Mouse (Mus musculus): ENCODE measurements at regions not wholly inside any gene's neighbourhood (a gene's known extent, or its start where the extent isn't known, plus 50 kb on each side); places are given as distances from the start of the nearest gene placed in this dataset.

GRCm38 (mm10) chr2:75528706-75529105 lies 130.4 kb upstream of the Hnrnpa3 start:
- Histone ChIP-seq H3K4me2 (replicated peaks; ENCODE audit: low read depth, low read length) (no peak overlapping the region), H3K36me3 (ENCODE audit: control insufficient read depth, insufficient read depth, low read length) (no peaks in the 10 kb centered on the region), H3K27me3 (ENCODE audit: control insufficient read depth, insufficient read depth, low read length) (no peaks in the 10 kb centered on the region), H3K9ac (ENCODE audit: low read depth, low read length) (no peak overlapping the region), H3K4me1 (replicated peaks; ENCODE audit: control insufficient read depth, insufficient read depth, low read length) (no peaks in the 10 kb centered on the region), H3K4me3 (ENCODE audit: low read depth, low read length) (no peak overlapping the region), H3K27ac (ENCODE audit: low read depth, low read length) (no peak overlapping the region), H3K9me3 (ENCODE audit: control insufficient read depth, low read length) (no peaks in the 10 kb centered on the region)
- 85% methylated on average over 2 of the region's 2 CpGs for WGBS
- DNase-seq (ENCODE audit: low spot score) (no peak), ATAC-seq (ENCODE audit: low FRiP score) (no peak)

GRCm38 (mm10) chr2:75538114-75538513 lies 120.9 kb upstream of the Hnrnpa3 start:
- Histone ChIP-seq H3K36me3 (ENCODE audit: control insufficient read depth, insufficient read depth, low read length) (no peaks in the 10 kb centered on the region), H3K4me2 (replicated peaks; ENCODE audit: low read depth, low read length) (no peak overlapping the region), H3K9ac (ENCODE audit: low read depth, low read length) (no peak overlapping the region), H3K4me3 (ENCODE audit: low read depth, low read length) (no peak overlapping the region), H3K4me1 (replicated peaks; ENCODE audit: control insufficient read depth, insufficient read depth, low read length) (no peaks in the 10 kb centered on the region), H3K27me3 (ENCODE audit: control insufficient read depth, insufficient read depth, low read length) (no peaks in the 10 kb centered on the region), H3K27ac (ENCODE audit: low read depth, low read length) (no peak overlapping the region), H3K9me3 (ENCODE audit: control insufficient read depth, low read length) (no peaks in the 10 kb centered on the region)
- ATAC-seq (ENCODE audit: low FRiP score) (no peak), DNase-seq (ENCODE audit: low spot score) (no peak)
- 31% methylated on average over 4 of the region's 4 CpGs for WGBS

- DNase-seq (ENCODE audit: low spot score) (no peak), ATAC-seq (ENCODE audit: low FRiP score) (no peak)
- no peaks in the 10 kb centered on the region for H3K27me3 ChIP-seq (ENCODE audit: control insufficient read depth, insufficient read depth, low read length)
- WGBS, result 95% methylated on average over 6 of the region's 6 CpGs
- no peak overlapping the region for H3K9ac ChIP-seq (ENCODE audit: low read depth, low read length)
- no peaks in the 10 kb centered on the region for H3K36me3 ChIP-seq (ENCODE audit: control insufficient read depth, insufficient read depth, low read length)
- no peak overlapping the region for H3K4me3 ChIP-seq (ENCODE audit: low read depth, low read length)
- no peaks in the 10 kb centered on the region for H3K4me1 ChIP-seq (replicated peaks; ENCODE audit: control insufficient read depth, insufficient read depth, low read length)
- no peak overlapping the region for H3K27ac ChIP-seq (ENCODE audit: low read depth, low read length)
- H3K9me3 ChIP-seq (ENCODE audit: control insufficient read depth, low read length), result no peaks in the 10 kb centered on the region
- no peak overlapping the region for H3K4me2 ChIP-seq (replicated peaks; ENCODE audit: low read depth, low read length)
Observed at GRCm38 (mm10) chr2:75539726-75540125, 119.3 kb upstream of the Hnrnpa3 start.

- no peak overlapping the region for H3K4me3 ChIP-seq (ENCODE audit: low read depth, low read length)
- no peaks in the 10 kb centered on the region for H3K36me3 ChIP-seq (ENCODE audit: control insufficient read depth, insufficient read depth, low read length)
- no peak overlapping the region for H3K27ac ChIP-seq (ENCODE audit: low read depth, low read length)
- 94% methylated on average over 5 of the region's 5 CpGs for WGBS
- no peak overlapping the region for H3K4me2 ChIP-seq (replicated peaks; ENCODE audit: low read depth, low read length)
- DNase-seq (ENCODE audit: low spot score) (no peak), ATAC-seq (ENCODE audit: low FRiP score) (no peak)
- H3K4me1 ChIP-seq (replicated peaks; ENCODE audit: control insufficient read depth, insufficient read depth, low read length), result no peaks in the 10 kb centered on the region
- H3K27me3 ChIP-seq (ENCODE audit: control insufficient read depth, insufficient read depth, low read length), result no peaks in the 10 kb centered on the region
- no peak overlapping the region for H3K9ac ChIP-seq (ENCODE audit: low read depth, low read length)
- H3K9me3 ChIP-seq (ENCODE audit: control insufficient read depth, low read length), result no peaks in the 10 kb centered on the region
Observed at GRCm38 (mm10) chr2:75542331-75542730, 116.7 kb upstream of the Hnrnpa3 start.

- ATAC-seq (ENCODE audit: low FRiP score), result no peak
- no peaks in the 10 kb centered on the region for H3K27me3 ChIP-seq (ENCODE audit: control insufficient read depth, insufficient read depth, low read length)
- DNase-seq (ENCODE audit: low spot score), result no peak
- H3K4me3 ChIP-seq (ENCODE audit: low read depth, low read length), result no peak overlapping the region
- no peaks in the 10 kb centered on the region for H3K9me3 ChIP-seq (ENCODE audit: control insufficient read depth, low read length)
- H3K4me2 ChIP-seq (replicated peaks; ENCODE audit: low read depth, low read length), result no peak overlapping the region
- 72% methylated on average over 5 of the region's 5 CpGs for WGBS
- H3K4me1 ChIP-seq (replicated peaks; ENCODE audit: control insufficient read depth, insufficient read depth, low read length), result no peaks in the 10 kb centered on the region
- no peaks in the 10 kb centered on the region for H3K36me3 ChIP-seq (ENCODE audit: control insufficient read depth, insufficient read depth, low read length)
- no peak overlapping the region for H3K9ac ChIP-seq (ENCODE audit: low read depth, low read length)
- H3K27ac ChIP-seq (ENCODE audit: low read depth, low read length), result no peak overlapping the region
Observed at GRCm38 (mm10) chr2:75542781-75543180, 116.3 kb upstream of the Hnrnpa3 start.

DNA sequence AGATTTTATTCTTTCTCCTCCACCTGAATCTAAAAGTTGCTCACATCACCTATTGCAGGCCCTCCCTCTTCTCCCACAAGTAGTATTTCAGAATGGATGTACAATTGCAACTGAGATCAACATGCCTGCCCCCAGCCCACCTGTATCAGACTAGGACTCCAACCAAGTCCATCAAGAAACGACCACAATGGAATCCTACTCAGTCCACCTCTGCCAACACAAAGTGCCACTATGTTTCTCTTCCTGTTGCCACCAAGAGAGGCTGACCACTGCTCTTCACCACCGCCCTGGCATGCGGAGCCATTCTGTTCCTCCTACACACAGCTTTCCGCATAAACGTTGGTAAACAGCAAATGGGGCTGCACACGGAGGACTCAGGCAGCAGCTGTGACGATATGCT lies 113.1 kb upstream of the Hnrnpa3 start:
- ATAC-seq (ENCODE audit: low FRiP score) (no peak), DNase-seq (ENCODE audit: low spot score) (no peak)
- Histone ChIP-seq H3K27ac (ENCODE audit: low read depth, low read length) (no peak overlapping the region), H3K36me3 (ENCODE audit: control insufficient read depth, insufficient read depth, low read length) (no peaks in the 10 kb centered on the region), H3K9ac (ENCODE audit: low read depth, low read length) (no peak overlapping the region), H3K27me3 (ENCODE audit: control insufficient read depth, insufficient read depth, low read length) (no peaks in the 10 kb centered on the region), H3K4me2 (replicated peaks; ENCODE audit: low read depth, low read length) (no peak overlapping the region), H3K9me3 (ENCODE audit: control insufficient read depth, low read length) (no peaks in the 10 kb centered on the region), H3K4me3 (ENCODE audit: low read depth, low read length) (no peak overlapping the region), H3K4me1 (replicated peaks; ENCODE audit: control insufficient read depth, insufficient read depth, low read length) (no peaks in the 10 kb centered on the region)
- 91% methylated on average over 7 of the region's 7 CpGs for WGBS

DNA sequence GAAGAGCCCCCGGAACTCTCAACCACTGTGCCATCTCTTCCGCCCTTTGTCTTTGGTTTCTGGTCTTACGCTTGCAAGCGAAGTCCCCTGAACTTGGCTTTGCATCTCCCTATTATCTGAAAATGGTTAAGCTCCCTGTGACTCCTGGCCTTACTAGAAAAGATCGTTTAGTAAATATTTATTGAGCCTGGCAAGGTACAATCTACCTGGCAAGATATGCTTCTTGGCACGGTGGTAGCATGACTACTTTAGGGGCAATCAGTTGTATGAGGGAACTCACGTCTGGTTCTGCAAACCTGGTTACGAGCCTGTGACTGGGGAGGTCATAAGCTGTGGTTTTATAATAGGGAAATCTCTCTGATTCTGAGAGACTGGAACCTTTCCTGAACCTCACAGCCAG lies 103.4 kb upstream of the Hnrnpa3 start:
- H3K9me3 ChIP-seq (ENCODE audit: control insufficient read depth, low read length), result no peaks in the 10 kb centered on the region
- no peaks in the 10 kb centered on the region for H3K27me3 ChIP-seq (ENCODE audit: control insufficient read depth, insufficient read depth, low read length)
- DNase-seq (ENCODE audit: low spot score) (no peak), ATAC-seq (ENCODE audit: low FRiP score) (no peak)
- no peak overlapping the region for H3K9ac ChIP-seq (ENCODE audit: low read depth, low read length)
- no peaks in the 10 kb centered on the region for H3K4me1 ChIP-seq (replicated peaks; ENCODE audit: control insufficient read depth, insufficient read depth, low read length)
- WGBS, result 91% methylated on average over 8 of the region's 8 CpGs
- H3K4me2 ChIP-seq (replicated peaks; ENCODE audit: low read depth, low read length), result no peak overlapping the region
- no peaks in the 10 kb centered on the region for H3K36me3 ChIP-seq (ENCODE audit: control insufficient read depth, insufficient read depth, low read length)
- no peak overlapping the region for H3K4me3 ChIP-seq (ENCODE audit: low read depth, low read length)
- no peak overlapping the region for H3K27ac ChIP-seq (ENCODE audit: low read depth, low read length)

DNA sequence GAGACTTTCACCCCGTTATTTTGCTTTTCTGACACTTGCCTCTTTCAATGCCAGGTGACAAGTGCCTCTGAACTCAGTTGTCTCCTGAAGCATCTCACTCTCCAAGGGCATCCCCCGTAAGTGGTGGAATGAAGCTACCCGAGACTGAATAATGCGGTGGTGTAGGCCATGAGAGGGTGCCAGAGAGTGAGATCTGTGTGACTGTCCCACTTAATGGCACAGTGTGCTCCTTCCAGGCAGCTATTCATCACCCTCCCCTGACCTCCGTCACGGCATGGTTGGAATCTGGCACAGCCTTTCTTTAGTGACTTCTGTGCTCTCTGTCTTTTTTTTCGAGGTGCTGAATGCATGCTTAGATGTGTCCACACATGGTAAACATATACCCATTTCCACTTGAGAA lies 102.3 kb upstream of the Hnrnpa3 start:
- DNase-seq (ENCODE audit: low spot score), result no peak
- Histone ChIP-seq H3K27me3 (ENCODE audit: control insufficient read depth, insufficient read depth, low read length) (no peaks in the 10 kb centered on the region), H3K27ac (ENCODE audit: low read depth, low read length) (no peak overlapping the region), H3K9ac (ENCODE audit: low read depth, low read length) (no peak overlapping the region), H3K9me3 (ENCODE audit: control insufficient read depth, low read length) (no peaks in the 10 kb centered on the region), H3K4me3 (ENCODE audit: low read depth, low read length) (no peak overlapping the region), H3K4me1 (replicated peaks; ENCODE audit: control insufficient read depth, insufficient read depth, low read length) (no peaks in the 10 kb centered on the region), H3K36me3 (ENCODE audit: control insufficient read depth, insufficient read depth, low read length) (no peaks in the 10 kb centered on the region), H3K4me2 (replicated peaks; ENCODE audit: low read depth, low read length) (no peak overlapping the region)
- 57% methylated on average over 7 of the region's 7 CpGs for WGBS
- ATAC-seq (ENCODE audit: low FRiP score), result no peak

DNA sequence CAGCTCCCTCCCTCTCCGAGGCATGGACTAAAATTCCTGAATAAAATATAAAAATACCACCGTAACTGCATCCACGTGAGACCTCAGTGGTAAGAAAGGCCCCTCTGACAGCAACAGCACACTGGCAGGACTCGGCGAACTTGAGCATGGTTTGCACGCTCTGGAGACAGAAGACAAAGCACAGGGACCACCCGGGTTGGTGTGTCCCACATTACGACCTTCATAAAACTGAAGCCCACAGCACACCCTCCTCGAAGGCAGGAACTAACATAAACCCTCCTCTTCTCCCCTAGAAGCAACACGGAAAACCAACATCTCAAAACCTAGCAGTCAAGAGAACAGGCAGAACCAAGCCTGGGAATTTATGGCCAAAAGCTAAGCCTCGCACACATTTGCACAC lies 101.7 kb upstream of the Hnrnpa3 start:
- ATAC-seq (ENCODE audit: low FRiP score), result no peak
- 82% methylated on average over 11 of the region's 11 CpGs for WGBS
- Histone ChIP-seq H3K9me3 (ENCODE audit: control insufficient read depth, low read length) (no peaks in the 10 kb centered on the region), H3K9ac (ENCODE audit: low read depth, low read length) (no peak overlapping the region), H3K4me3 (ENCODE audit: low read depth, low read length) (no peak overlapping the region), H3K27ac (ENCODE audit: low read depth, low read length) (no peak overlapping the region), H3K4me1 (replicated peaks; ENCODE audit: control insufficient read depth, insufficient read depth, low read length) (no peaks in the 10 kb centered on the region), H3K36me3 (ENCODE audit: control insufficient read depth, insufficient read depth, low read length) (no peaks in the 10 kb centered on the region), H3K4me2 (replicated peaks; ENCODE audit: low read depth, low read length) (no peak overlapping the region), H3K27me3 (ENCODE audit: control insufficient read depth, insufficient read depth, low read length) (no peaks in the 10 kb centered on the region)
- DNase-seq (ENCODE audit: low spot score), result no peak
